Mouse (Mus musculus) embryo, embryonic 11 days (tissue): ENCODE data around the gene Hopx.

Experiments used
- DNase-seq: peaks from one replicate; pipeline ENCODE4 v3.0.0-alpha.2; 2015

Hopx gene

DNA sequence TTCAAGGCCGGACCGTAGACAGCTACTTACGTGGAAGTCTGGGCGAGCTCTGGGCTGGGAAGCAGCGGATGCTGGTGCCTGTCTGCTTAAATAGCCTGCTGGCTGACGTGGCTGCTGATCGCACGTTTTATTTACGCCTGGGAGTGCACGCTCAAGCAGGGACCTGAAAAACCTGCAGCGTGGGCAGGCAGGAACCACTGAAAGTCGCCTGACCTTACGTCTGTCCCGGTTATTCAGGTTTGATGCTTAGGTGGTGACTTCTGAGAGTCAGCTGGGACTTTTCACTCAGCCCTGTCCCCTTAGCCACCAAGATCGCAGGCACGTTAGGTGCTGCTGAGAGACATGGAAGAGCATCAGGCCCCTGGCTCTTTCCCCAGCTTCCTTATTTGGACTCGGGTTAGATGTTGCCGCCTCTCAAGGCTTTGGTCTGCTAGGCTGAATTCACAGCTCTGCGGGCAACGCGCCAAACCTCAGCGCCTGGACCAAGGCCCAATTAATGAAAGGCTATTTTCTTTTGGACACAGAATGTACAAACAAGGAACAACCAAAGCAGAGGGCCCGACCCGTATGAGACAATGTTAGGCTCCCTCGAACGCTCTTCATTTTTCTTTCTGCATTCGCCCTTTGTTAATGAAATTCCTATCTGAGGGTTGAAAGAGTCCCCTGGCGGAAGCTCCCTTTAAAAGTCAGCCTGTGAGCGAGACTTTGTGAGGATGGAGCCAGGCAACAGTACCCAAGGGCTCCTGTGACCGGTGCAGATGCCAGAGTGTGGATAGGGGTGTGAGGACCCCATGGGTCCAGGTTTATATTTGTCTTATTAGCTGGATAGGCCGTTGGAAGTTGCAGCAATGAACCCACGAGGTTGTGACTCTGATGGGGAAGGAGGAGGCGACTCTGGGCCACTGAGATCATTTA lies at the start of gene Hopx:
Hopx (minus strand) TSS at position 305 of the 915 bp plus-strand sequence.
- no peak for DNase-seq

DNA sequence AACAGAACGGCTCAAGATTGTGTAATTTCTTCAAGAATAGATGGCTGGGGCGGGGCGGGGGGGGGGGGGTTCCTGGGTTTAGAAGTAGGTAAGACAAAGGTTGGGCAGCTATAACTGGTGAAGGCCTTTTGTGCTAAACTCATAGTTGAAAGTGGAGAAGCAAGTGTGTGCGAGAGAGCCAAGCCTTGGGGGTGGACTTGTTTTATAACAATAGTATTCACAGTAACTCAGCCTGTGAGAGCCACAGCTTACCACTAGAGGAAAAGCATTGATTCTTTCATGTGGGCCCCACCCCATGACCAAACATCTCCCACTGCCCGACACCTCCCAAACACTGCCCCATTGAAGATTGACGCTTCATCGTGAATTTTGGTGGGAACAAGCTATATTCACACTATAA lies 48.7 kb upstream of the Hopx start:
- no peak for DNase-seq

DNA sequence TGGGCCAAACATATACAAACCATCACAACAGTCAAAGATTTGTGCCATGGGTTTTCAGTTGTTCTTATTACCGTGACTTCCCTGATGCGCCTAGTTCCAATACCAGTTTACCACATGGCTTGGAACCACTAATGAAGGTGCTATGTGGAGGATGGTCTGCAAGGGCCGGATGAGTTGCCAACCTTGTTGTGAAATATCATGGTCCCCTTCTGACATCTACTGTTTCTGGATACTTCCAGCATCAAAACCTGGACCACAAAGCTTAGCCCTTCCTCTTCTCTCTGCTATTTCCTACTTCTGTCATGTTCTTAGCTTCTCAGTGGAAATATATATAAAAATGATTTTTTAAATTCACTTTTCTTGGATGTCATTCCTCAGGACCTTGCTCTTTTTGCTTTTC lies 47.6 kb upstream of the Hopx start:
- DNase-seq = no peak

DNA sequence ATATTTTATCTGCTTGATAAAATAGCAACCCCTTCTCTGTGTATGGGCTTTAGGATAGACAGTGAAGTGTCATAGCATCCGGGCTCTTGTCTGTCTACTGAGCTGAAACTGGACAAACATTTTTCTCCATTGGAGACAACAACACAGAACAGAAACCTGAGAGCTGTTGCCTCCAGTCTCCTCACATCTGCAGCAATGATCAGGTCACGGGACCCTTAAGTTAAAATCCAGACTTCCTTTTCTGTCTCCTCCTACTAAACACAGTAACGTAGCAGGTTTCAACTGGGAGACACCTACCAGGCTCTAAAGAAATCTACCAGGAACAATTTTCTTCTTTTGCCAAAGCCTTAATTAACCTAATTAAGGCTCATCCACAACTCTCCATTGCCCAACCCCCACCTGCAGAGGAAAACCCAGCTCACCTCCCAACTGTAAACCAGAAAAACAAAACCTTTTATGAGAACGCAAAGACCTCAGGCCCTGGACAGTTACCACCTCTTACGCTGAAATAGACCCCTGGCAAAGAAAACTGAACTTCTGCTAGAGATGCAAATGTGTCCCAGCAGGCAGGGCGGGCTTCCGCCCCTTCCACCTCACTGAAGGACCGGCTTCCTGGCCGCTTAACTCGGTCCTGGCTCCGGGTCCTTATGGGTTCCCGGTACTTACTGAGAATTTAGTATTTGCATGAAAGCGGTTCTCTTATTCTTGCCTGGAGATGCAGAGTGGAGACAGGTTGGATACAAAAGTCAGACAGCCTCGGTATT lies 43.0 kb upstream of the Hopx start:
- DNase-seq = no peak

DNA sequence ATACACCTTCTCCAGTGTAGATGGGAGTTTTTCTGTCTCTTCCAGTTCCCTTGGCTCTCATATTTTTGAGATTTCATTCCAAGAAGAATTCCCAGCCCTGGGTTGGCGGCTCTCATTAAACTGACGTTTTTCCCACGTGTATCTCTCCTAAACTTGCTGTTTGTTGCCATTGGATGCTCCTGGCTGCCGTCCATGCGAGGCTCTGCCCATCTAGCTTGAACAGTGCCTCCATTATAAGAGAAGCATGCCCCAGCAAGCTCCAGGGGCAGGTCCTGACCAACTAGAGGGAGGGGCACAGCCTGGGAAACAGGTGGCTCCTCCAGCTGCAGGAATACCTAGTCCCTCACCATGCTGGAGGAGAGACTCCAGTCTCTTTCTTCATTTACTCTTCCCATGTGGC lies 42.0 kb upstream of the Hopx start:
- DNase-seq = no peak

- DNase-seq = no peak
Observed at GRCm38 (mm10) chr5:77155526-77155925, 40.6 kb upstream of the Hopx start.

- no peak for DNase-seq
Observed at GRCm38 (mm10) chr5:77154812-77155211, 39.9 kb upstream of the Hopx start.

- no peak for DNase-seq
Observed at GRCm38 (mm10) chr5:77151738-77152137, 36.8 kb upstream of the Hopx start.

DNA sequence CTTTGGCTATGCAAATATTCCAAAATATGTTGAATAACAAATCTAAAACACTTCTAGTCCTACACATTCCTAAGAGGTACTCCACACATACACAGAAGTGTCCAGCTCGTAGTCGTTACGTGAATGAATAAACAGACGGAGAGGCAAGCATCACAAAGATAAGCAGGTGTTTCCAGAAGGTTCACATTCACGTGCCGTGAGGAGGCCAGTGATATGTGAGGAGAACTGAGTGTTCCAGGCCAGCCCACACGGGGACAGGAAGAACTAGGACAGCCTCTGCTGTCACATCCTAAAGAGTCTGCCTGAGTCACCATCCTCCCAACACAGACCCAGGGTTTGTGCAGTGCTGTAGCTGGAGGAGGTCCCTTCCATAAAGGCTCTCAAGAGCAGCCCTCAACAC lies 36.2 kb upstream of the Hopx start:
- DNase-seq = no peak

- DNase-seq = no peak
Observed at GRCm38 (mm10) chr5:77148021-77148621, 33.2 kb upstream of the Hopx start.

- DNase-seq = no peak
Observed at GRCm38 (mm10) chr5:77146459-77147170, 31.7 kb upstream of the Hopx start.

GRCm38 (mm10) chr5:77144647-77145046 lies 29.7 kb upstream of the Hopx start:
- DNase-seq = no peak

DNA sequence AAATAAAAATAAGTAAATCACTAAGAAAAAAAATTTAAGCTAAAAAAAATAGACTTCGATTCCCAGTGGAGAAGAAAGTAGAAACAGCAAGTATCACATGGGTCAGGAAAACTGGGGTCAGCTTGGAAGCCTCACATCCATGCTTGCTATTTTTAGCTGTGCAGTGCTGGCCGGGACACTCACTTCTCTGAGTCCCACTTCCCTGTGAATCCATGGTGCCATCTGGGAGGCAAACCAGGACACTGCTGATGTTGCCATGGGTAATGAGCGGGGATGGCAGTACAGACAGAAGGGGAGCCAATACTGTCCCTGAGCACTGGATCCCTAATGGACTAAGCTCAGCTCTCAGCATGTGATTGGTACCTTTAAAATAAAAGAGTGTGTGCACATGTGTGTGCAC lies 28.2 kb upstream of the Hopx start:
- DNase-seq = no peak

DNA sequence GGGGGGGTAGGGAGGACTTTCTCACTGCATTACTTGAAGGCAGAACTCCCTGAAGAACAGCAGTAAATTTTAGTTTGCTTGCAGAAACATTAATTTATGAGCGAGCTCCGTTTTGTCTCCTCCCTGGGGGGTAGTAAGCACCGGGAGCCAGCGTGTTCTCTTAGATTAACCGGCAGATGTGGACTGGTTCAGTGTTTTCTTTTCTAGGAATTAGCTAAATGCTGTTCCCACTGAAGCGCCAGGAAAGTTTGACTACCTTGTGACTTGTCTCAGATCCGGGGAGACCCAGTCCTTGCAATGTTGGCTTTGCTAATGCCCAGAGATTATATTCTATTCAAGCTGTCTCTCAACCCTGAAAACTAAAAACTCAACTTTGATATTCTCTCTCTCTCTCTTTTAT lies 26.4 kb upstream of the Hopx start:
- no peak for DNase-seq

DNA sequence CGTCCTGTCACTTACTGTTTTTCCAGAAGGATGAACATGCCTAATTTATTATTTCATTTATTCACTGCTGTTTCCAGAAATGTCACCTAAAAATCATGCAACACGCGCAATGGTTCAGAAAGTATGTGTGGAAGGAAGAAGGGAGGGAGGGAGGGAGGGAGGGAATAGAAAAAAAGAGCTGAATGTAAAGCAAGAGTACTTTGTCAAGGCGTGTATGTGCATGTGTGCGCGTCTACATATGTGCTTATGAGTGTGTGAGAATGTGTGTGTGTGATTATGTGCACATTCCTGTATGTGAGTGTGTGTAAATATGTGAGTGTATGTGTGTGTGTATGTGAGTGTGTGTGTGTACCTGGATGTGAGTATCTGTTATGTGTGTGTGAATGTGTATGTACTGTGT lies 25.9 kb upstream of the Hopx start:
- no peak for DNase-seq

- no peak for DNase-seq
Observed at GRCm38 (mm10) chr5:77140108-77140507, 25.2 kb upstream of the Hopx start.

DNA sequence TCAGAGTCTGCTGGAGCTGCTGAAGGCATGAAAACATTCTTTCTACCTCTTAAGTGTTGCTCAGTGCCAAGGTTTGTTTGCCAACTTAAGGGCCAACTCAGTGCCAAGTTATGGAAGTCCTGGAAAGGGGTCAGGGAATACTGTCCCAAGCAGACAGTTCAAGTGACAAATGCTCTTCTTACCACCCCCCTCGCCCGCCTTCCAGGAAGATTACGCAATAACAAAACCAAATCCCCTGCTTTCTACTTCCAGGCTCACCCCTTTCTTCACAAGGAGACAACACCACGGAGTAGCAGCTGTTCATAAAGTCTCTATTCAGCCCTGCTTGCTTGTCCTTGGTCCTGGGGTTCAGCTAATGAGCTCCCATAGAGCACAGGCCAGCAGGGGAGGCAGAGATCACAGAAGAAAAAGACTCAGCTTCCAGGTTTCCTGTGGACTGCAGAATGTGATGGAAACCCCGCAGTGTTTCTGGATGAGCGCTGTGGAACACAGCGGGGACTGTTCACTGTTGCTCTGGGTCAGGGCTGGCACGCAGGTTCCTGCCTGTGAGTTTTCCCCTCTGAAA lies 22.9 kb upstream of the Hopx start:
- DNase-seq = no peak

GRCm38 (mm10) chr5:77136684-77137224 lies 21.8 kb upstream of the Hopx start:
- DNase-seq = no peak

GRCm38 (mm10) chr5:77134961-77135360 lies 20.0 kb upstream of the Hopx start:
- no peak for DNase-seq

DNA sequence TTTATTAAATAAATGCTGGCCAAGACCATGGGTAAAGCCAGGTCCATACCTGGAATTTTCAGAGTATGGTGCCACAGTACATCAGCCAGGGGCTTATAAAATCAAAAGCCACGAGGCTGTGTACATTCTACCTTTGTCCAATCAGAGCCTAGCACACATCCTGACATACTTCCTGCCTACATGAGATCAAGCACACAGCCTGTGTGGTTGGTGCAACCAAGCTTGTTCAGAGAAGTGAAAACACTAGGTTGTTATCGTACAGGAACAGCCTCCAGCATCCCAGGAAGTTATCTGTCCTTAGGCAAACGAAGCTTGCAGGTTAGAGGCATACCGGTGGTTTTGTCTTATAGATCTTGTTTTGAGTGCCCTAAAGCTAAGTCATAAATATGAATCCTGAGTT lies 19.5 kb upstream of the Hopx start:
- DNase-seq = peak; percentile 39

DNA sequence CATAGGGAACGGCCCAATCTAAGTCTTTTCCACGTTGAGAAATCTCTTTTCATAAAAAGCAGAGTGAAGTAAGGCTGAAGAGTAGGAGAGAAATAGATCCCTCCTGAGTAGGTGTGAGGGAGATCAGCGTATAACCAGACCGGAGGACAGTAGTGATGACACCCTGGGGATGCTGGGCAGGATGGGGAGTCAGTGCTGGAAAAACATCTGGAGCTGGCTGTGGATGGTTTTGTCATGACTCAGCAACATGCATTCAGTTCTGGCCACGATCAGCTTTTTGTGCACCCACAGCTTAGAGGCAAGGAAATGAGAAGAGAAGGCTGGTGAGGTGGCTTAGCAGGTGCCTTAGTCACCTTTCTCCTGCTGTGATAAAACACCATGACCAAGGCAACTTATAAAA lies 19.0 kb upstream of the Hopx start:
- no peak for DNase-seq

DNA sequence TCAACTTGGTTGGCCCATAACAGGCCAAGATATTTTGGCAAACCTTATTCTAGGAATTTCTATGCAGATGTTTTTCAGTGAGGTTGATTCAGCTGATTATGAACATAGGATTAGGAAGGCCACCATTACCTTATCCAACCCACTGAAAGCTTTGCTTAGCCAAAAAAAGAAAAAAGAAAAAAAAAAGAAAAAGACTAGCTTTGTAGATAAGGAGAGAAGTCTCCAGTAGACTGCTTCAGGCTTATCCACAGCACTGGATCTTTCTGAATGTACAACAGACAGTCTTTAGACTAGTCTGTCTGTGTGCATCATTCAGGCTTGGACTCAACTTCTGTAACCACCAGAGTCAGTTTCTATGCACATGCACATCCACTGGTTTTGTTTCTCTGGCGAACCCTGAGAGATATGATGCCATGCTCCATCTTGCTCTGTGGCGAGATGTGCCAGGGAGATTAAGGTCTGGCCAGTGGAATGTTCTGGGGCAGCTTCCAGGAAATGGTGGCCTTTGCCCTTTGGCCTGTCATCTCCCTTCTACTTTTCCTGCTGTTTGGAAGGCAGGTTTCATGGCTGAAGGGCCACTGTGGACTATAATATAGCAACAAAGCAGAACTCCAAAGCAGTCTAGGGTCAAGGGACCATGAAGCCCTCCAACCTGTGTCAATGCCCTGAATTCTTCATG lies 17.7 kb upstream of the Hopx start:
- DNase-seq = no peak
